Mouse (Mus musculus) hindbrain, embryonic 16.5 days (tissue): ENCODE data around the gene Galnt11. TPM values are rescaled to one million over a fixed set of nuclear protein-coding genes. Genes with fewer than 3 reads are reported as not detected.
A peak's percentile ranks its signal among the peaks of the same experiment; 100 is the strongest.
"Not testable (repeated sequence)": the region's sequence is repeated elsewhere in the genome, so short reads cannot be mapped to it uniquely, and the experiment has no call there.

Source experiments
- ATAC-seq: fragments of 200-750 bp; cut with Nextera tagmentation; 2 replicates; pipeline ENCODE4 v1.8.0; 2017; ENCODE audit warnings: moderate TSS enrichment, moderate library complexity
- H3K27ac ChIP-seq: fragments of 300-500 bp; sonication (generic); 2 replicates; pipeline ENCODE4 v1.5.1; 2014; ENCODE audit warnings: low read depth, mild to moderate bottlenecking, control low read depth, low read length, moderate library complexity
- H3K27me3 ChIP-seq: fragments of 300-500 bp; sonication (generic); replicated peaks from 2 replicates; pipeline ENCODE4 v1.6.1; 2014; ENCODE audit warnings: low read length; ENCODE audit not compliant: control insufficient read depth, insufficient read depth
- H3K36me3 ChIP-seq: fragments of 300-500 bp; sonication (generic); 2 replicates; pipeline ENCODE4 v1.6.1; 2014; ENCODE audit warnings: mild to moderate bottlenecking, low read length, moderate library complexity, mixed read lengths; ENCODE audit not compliant: control insufficient read depth, insufficient read depth
- H3K4me1 ChIP-seq: fragments of 300-500 bp; sonication (generic); 2 replicates; pipeline ENCODE4 v1.6.1; 2014; ENCODE audit warnings: low read depth, low read length; ENCODE audit not compliant: control insufficient read depth, insufficient read depth
- H3K4me2 ChIP-seq: fragments of 300-500 bp; sonication (generic); 2 replicates; pipeline ENCODE4 v1.6.1; 2014; ENCODE audit warnings: mild to moderate bottlenecking, low read length, control low read depth, moderate library complexity
- H3K4me3 ChIP-seq: fragments of 300-500 bp; sonication (generic); 2 replicates; pipeline ENCODE4 v1.5.1; 2014; ENCODE audit warnings: mild to moderate bottlenecking, low read length, control low read depth, moderate library complexity
- H3K9ac ChIP-seq: fragments of 300-500 bp; sonication (generic); 2 replicates; pipeline ENCODE4 v1.6.1; 2014; ENCODE audit warnings: low read depth, mild to moderate bottlenecking, control low read depth, low read length, moderate library complexity
- H3K9me3 ChIP-seq: fragments of 300-500 bp; sonication (generic); 2 replicates; pipeline ENCODE4 v1.6.1; 2014; ENCODE audit warnings: mild to moderate bottlenecking, low read length, moderate library complexity; ENCODE audit not compliant: control insufficient read depth
- WGBS: fragments of 180-500 bp; shearing (Covaris S2); extraction: QIAGEN DNeasy Blood & Tissue Kit; methylation state at CpG from one replicate; pipeline ENCODE4 v1.1.7; 2014; 5-methylcytosine and 5-hydroxymethylcytosine counted together
- polyA plus RNA-seq: library from polyadenylated mRNA; unstranded; fragments of >200 nt; fragmentation: Nextera tagmentation; extraction: Ambion mirVana; gene quantifications from 2 replicates; pipeline ENCODE4 v1.2.1, GENCODE M21; 2015

Galnt11 gene
- polyA plus RNA-seq = 60.2 and 63.3 TPM in 2 replicates

GRCm38 (mm10) chr5:25221604-25222003 lies at the start of gene Galnt11:
Galnt11 (plus strand) TSS chr5:25221904.
- Histone ChIP-seq H3K4me3 (peak within 1 kb of the TSS; percentile 84), H3K27ac (peak within 1 kb of the TSS; percentile 92), H3K4me2 (peak within 1 kb of the TSS; percentile 54), H3K9me3 (no peaks in the 10 kb centered on the region), H3K9ac (peak within 1 kb of the TSS; percentile 89), H3K27me3 (no peaks in the 10 kb centered on the region), H3K4me1 (peaks cover 8% of the 10 kb centered on the region), H3K36me3 (no peaks in the 10 kb centered on the region)
- 81% methylated on average over 3 of the region's 3 CpGs for WGBS
- no peak for ATAC-seq

GRCm38 (mm10) chr5:25177937-25178336 lies 43.8 kb upstream of the Galnt11 start:
- ATAC-seq = not testable (repeated sequence)

GRCm38 (mm10) chr5:25178543-25178942 lies 43.2 kb upstream of the Galnt11 start:
- H3K27ac ChIP-seq, H3K4me3 ChIP-seq, H3K4me1 ChIP-seq, H3K9me3 ChIP-seq, H3K36me3 ChIP-seq, H3K27me3 ChIP-seq, H3K4me2 ChIP-seq, ATAC-seq, H3K9ac ChIP-seq: not testable (repeated sequence)
- 84% methylated on average over 4 of the region's 4 CpGs for WGBS

More at GRCm38 (mm10) chr5:25177937-25178336, 43.8 kb upstream of the Galnt11 start:
- not testable (repeated sequence) for H3K9me3 ChIP-seq, H3K27ac ChIP-seq, H3K4me3 ChIP-seq, H3K27me3 ChIP-seq, H3K9ac ChIP-seq, H3K4me2 ChIP-seq, H3K36me3 ChIP-seq, H3K4me1 ChIP-seq
- WGBS = 90% methylated on average over 5 of the region's 5 CpGs

- Histone ChIP-seq H3K4me3 (no peak overlapping the region), H3K9me3 (0 out of 2 replicates have a peak, but pooled peaks cover 3% of the 10 kb centered on the region), H3K4me2 (no peak overlapping the region), H3K4me1 (no peaks in the 10 kb centered on the region), H3K9ac (no peak overlapping the region), H3K27me3 (no peaks in the 10 kb centered on the region), H3K36me3 (no peaks in the 10 kb centered on the region), H3K27ac (no peak overlapping the region)
- ATAC-seq = no peak
- WGBS = 95% methylated on average over 4 of the region's 4 CpGs
These were observed 42.4 kb upstream of the Galnt11 start for GRCm38 (mm10) chr5:25179284-25179683.

- Histone ChIP-seq H3K27me3 (no peaks in the 10 kb centered on the region), H3K36me3 (no peaks in the 10 kb centered on the region), H3K4me2 (no peak overlapping the region), H3K9me3 (0 out of 2 replicates have a peak, but pooled peaks cover 3% of the 10 kb centered on the region), H3K27ac (no peak overlapping the region), H3K9ac (no peak overlapping the region), H3K4me1 (no peaks in the 10 kb centered on the region), H3K4me3 (no peak overlapping the region)
- ATAC-seq = no peak
- WGBS = 88% methylated on average over 3 of the region's 3 CpGs
These were observed 41.7 kb upstream of the Galnt11 start for GRCm38 (mm10) chr5:25179936-25180488.

- no peak for ATAC-seq
- Histone ChIP-seq H3K4me1 (no peaks in the 10 kb centered on the region), H3K4me2 (no peak within 1 kb of the TSS), H3K9ac (no peak within 1 kb of the TSS), H3K4me3 (no peak within 1 kb of the TSS), H3K36me3 (no peaks in the 10 kb centered on the region), H3K9me3 (0 out of 2 replicates have a peak, but pooled peaks cover 3% of the 10 kb centered on the region), H3K27me3 (no peaks in the 10 kb centered on the region), H3K27ac (no peak within 1 kb of the TSS)
- WGBS = 88% methylated on average over 1 of the region's 1 CpGs
These were observed 40.6 kb upstream of the Galnt11 start, which contains the start of gene Galntl5 for GRCm38 (mm10) chr5:25181004-25181531. Galntl5 (plus strand) TSS chr5:25181460.

DNA sequence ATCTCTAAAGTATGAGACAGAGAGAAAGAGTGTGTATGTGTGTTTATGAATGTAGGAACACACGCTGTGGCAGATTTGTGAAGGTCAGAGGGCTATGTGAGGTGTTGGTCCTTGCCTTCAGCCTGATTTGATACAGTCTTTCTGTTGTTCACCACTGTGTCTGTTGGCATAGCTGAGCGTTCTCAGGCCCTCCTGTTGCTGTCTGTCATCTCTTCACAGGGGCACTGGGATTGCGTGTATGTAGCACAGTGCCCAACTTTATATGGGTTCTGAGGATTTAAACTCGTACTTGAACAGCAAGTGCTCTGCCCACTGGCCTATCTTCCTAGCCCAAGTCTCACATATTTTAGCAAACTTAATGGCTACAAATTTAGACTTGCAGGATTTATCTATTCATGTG lies 38.1 kb upstream of the Galnt11 start:
- H3K4me3 ChIP-seq = no peak overlapping the region
- H3K9me3 ChIP-seq = 0 out of 2 replicates have a peak, but pooled peaks cover 3% of the 10 kb centered on the region
- 76% methylated on average over 4 of the region's 4 CpGs for WGBS
- H3K4me2 ChIP-seq = no peak overlapping the region
- H3K4me1 ChIP-seq = no peaks in the 10 kb centered on the region
- no peak overlapping the region for H3K9ac ChIP-seq
- no peak overlapping the region for H3K27ac ChIP-seq
- no peaks in the 10 kb centered on the region for H3K27me3 ChIP-seq
- ATAC-seq = no peak
- H3K36me3 ChIP-seq = no peaks in the 10 kb centered on the region

- WGBS = 47% methylated on average over 2 of the region's 2 CpGs
- Histone ChIP-seq H3K9me3 (no peaks in the 10 kb centered on the region), H3K27ac (no peak overlapping the region), H3K27me3 (no peaks in the 10 kb centered on the region), H3K4me2 (no peak overlapping the region), H3K9ac (no peak overlapping the region), H3K4me1 (no peaks in the 10 kb centered on the region), H3K4me3 (no peak overlapping the region), H3K36me3 (no peaks in the 10 kb centered on the region)
- no peak for ATAC-seq
These were observed 37.1 kb upstream of the Galnt11 start for GRCm38 (mm10) chr5:25184594-25184993.

DNA sequence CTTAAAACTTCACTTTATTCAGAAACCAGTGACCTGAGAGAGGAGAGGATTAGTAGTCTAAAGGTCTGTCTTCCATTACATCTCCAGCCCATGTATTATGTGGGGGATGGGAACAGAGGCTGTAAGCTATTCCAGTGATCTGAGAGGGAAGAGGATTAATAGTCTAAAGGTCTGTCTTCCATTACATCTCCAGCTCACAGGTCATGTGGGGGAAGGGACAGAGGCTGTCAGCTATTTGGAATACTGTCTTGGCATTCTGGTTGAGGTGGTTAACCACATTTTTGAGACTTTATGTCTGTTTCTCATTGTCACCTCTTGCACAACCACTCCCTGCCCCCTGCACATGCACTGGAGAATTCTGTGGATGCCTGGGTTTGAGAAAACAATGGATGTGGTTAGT lies 34.0 kb upstream of the Galnt11 start:
- H3K4me3 ChIP-seq = no peak overlapping the region
- H3K9ac ChIP-seq = no peak overlapping the region
- H3K27me3 ChIP-seq = no peaks in the 10 kb centered on the region
- H3K36me3 ChIP-seq = no peaks in the 10 kb centered on the region
- no peak overlapping the region for H3K4me2 ChIP-seq
- no peaks in the 10 kb centered on the region for H3K4me1 ChIP-seq
- H3K9me3 ChIP-seq = no peaks in the 10 kb centered on the region
- no peak for ATAC-seq
- H3K27ac ChIP-seq = no peak overlapping the region
